ENCODE assay signal across 7 mouse cellular contexts in genomic region chr11:49203771-49204497, GRCm38 (mm10). TPM values are rescaled to one million over a fixed set of nuclear protein-coding genes. Genes with fewer than 3 reads are reported as not detected.
DNase-seq lines count a peak whose midpoint lies in the region; ATAC-seq lines count a peak whose summit lies in the region.

No protein-coding gene starts in this region.

- peak overlapping the region; percentile 90 for H3K4me3 ChIP-seq in midbrain, embryonic 10.5 days

- no peaks in the 10 kb centered on the region for H3K9me3 ChIP-seq in midbrain, embryonic 10.5 days (replicated peaks)

- H3K27me3 ChIP-seq in midbrain, embryonic 10.5 days (ENCODE audit: low read depth, poor library complexity, severe bottlenecking), result no peaks in the 10 kb centered on the region

- H3K4me1 ChIP-seq in midbrain, embryonic 10.5 days, result peaks cover 21% of the 10 kb centered on the region

- peak; percentile 55 for ATAC-seq in activated CD4-positive, CD25-positive, alpha-beta regulatory T cell, adult 4 months

- whole genome bisulfite sequencing in midbrain, embryonic 10.5 days, result under 1% methylated on average over 24 of the region's 24 CpGs

- peak; percentile 36 for DNase-seq in right cerebral cortex, postnatal 4 days
- DNase-seq in right cerebral cortex, adult 2 months (ENCODE audit: low spot score in 2 of 2), result no peak
- DNase-seq in fibroblast of lung, adult 2 months (ENCODE audit: low read depth), result peak; percentile 32
- DNase-seq in kidney, postnatal 14 days, result peak; percentile 46
- DNase-seq in midbrain, embryonic 10.5 days (ENCODE audit: low spot score), result peak; percentile 74
- peak; percentile 68 for DNase-seq in thymus, postnatal 0 days (ENCODE audit: low spot score)

- peak overlapping the region; percentile 100 for H3K27ac ChIP-seq in midbrain, embryonic 10.5 days (replicated peaks)

- peaks cover 19% of the 10 kb centered on the region for H3K36me3 ChIP-seq in midbrain, embryonic 10.5 days

RNA-seq across cellular contexts. Expression of gene Zfp62, which starts 0.8 kb away (rescaled TPM):
- 10 to 100 TPM; 47.9 to 54.3 TPM for polyA plus RNA-seq in activated CD4-positive, CD25-positive, alpha-beta regulatory T cell, adult 4 months (2017; shearing (Covaris generic))
- polyA plus RNA-seq in midbrain, embryonic 10.5 days (2016; fragmentation: Nextera tagmentation; extraction: Ambion mirVana), result 42.3 and 51.5 TPM in 2 replicates
- polyA plus RNA-seq in thymus, postnatal 0 days (2015; fragmentation: Nextera tagmentation; extraction: Ambion mirVana), result 33.8 and 36.1 TPM in 2 replicates

RNA-seq across cellular contexts. Expression of gene Btnl9, which starts 17.0 kb away (rescaled TPM):
- polyA plus RNA-seq in activated CD4-positive, CD25-positive, alpha-beta regulatory T cell, adult 4 months (2017; shearing (Covaris generic)), result not detected
- 0.11 TPM in 1 of 2 replicates, not detected in the other for polyA plus RNA-seq in midbrain, embryonic 10.5 days (2016; fragmentation: Nextera tagmentation; extraction: Ambion mirVana)
- 1.1 and 1.7 TPM in 2 replicates for polyA plus RNA-seq in thymus, postnatal 0 days (2015; fragmentation: Nextera tagmentation; extraction: Ambion mirVana)

RNA-seq across cellular contexts. Expression of gene Mgat1, which starts 40.1 kb away (rescaled TPM):
- polyA plus RNA-seq in activated CD4-positive, CD25-positive, alpha-beta regulatory T cell, adult 4 months (2017; shearing (Covaris generic)), result 10 to 100 TPM; 55.3 to 85.9 TPM
- polyA plus RNA-seq in midbrain, embryonic 10.5 days (2016; fragmentation: Nextera tagmentation; extraction: Ambion mirVana), result 41.2 and 42.2 TPM in 2 replicates
- polyA plus RNA-seq in thymus, postnatal 0 days (2015; fragmentation: Nextera tagmentation; extraction: Ambion mirVana), result 82.0 and 82.7 TPM in 2 replicates

RNA-seq across cellular contexts. Expression of gene Olfr1394, which starts 49.8 kb away (rescaled TPM):
- polyA plus RNA-seq in activated CD4-positive, CD25-positive, alpha-beta regulatory T cell, adult 4 months (2017; shearing (Covaris generic)), result not detected
- polyA plus RNA-seq in midbrain, embryonic 10.5 days (2016; fragmentation: Nextera tagmentation; extraction: Ambion mirVana), result not detected in 2 replicates
- not detected in 2 replicates for polyA plus RNA-seq in thymus, postnatal 0 days (2015; fragmentation: Nextera tagmentation; extraction: Ambion mirVana)

Comparison
In these comparisons a context has a peak if more than half of its experiments do, and no peak if none do; other contexts are left out.
1. DNase-seq: peak in right cerebral cortex, postnatal 4 days (single experiment), fibroblast of lung, adult 2 months (single experiment), kidney, postnatal 14 days (single experiment), midbrain, embryonic 10.5 days (single experiment) and thymus, postnatal 0 days (single experiment); none in right cerebral cortex, adult 2 months (0 of 2).